Mouse (Mus musculus) layer of hippocampus, adult 9-11 months (tissue): ENCODE measurements at regions not wholly inside any gene's neighbourhood (a gene's known extent, or its start where the extent isn't known, plus 50 kb on each side); places are given as distances from the start of the nearest gene placed in this dataset.
"Not testable (repeated sequence)": the region's sequence is repeated elsewhere in the genome, so short reads cannot be mapped to it uniquely, and the experiment has no call there.

Experiments
- DNase-seq: peaks from one replicate; pipeline ENCODE4 v3.0.0; 2022

- DNase-seq, result peak; percentile 18
Observed at GRCm38 (mm10) chr17:81319605-81320004, 122.0 kb upstream of the Gm11096 start.

GRCm38 (mm10) chr17:81316655-81317054 is 124.9 kb upstream of the Gm11096 start:
- no peak for DNase-seq

DNA sequence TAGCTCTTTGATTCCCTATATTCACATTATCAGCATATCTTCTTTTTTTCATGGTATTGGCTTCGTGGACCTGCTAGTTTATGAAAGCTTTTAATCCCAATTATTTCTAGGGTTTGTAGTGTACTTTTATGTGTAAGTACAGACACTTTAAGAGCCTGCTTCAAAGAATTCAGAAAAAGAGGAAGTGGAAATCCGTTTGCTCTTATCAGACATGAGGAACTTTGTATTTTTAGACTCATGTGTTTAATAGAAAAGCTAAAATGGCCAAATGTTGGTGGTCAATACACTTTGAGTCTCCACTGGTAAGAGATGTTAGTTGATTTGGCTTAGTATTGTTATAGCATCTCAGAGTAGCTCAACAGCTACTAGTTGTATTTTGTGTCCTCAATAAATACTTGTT is 135.7 kb upstream of the Gm11096 start:
- DNase-seq, result no peak

DNA sequence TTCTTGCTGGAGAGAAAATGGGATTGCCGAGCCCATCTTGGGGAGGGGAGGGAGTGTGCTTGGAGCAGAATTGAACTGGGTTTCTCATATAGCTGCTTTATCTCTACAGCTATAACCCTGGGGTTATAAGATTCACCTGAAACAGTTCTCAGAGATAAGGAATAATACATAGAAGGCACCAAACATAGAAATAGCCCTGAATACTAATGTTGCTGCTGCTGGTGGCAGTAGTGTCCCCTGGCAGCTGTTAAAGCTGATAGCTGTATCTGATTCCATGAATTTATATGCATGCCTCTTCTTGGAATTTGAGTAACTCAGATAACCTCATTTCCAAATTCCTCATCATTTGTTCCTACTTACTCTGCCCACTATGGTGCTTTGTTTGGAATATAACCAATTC is 137.0 kb upstream of the Gm11096 start:
- DNase-seq, result no peak

- no peak for DNase-seq
Observed at GRCm38 (mm10) chr17:81302490-81302889, 139.1 kb upstream of the Gm11096 start.

DNA sequence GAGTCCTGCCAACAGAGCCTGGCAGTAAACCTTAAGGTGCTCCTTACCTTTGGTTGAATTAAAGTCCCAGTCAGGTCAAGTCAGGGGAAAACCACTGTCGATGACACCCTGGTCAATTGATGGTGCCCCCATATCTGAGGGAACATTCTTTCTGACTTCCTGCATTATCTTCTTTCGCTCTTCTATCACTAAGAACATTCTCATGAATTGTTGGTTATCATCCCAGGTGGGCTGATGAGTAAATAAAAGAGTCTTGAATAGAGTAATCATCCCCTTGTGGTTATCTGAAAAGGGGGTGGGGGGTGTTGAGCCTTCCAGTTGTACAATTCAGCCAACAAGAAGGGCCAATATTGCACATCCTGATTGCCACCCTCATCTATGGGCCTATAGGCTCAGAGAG is 149.7 kb upstream of the Gm11096 start:
- DNase-seq, result no peak

GRCm38 (mm10) chr17:81282543-81282942 is 159.0 kb upstream of the Gm11096 start:
- no peak for DNase-seq

DNA sequence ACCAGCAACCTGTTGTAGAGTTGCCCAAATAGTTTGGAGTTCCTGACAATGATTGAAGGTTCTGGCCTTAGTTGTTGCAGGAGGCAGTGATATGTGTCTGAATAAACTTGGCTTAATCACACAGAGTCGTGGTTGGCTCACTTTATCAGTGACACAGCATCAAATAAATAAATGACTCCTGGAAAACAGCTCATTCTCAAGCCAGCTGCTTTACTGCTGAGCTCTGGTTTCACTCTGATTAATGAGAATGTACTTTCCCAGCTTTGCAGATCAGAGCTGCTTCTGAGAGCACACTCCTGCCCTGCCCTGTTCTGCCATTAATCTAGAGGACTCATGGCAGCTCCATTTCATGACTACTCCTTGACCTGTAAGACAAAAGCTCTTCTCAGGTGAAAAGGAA is 171.3 kb upstream of the Gm11096 start:
- DNase-seq, result no peak

GRCm38 (mm10) chr17:81261957-81262356 is 179.6 kb upstream of the Gm11096 start:
- DNase-seq, result no peak

GRCm38 (mm10) chr17:81260036-81260435 is 181.5 kb upstream of the Gm11096 start:
- peak; percentile 27 for DNase-seq

DNA sequence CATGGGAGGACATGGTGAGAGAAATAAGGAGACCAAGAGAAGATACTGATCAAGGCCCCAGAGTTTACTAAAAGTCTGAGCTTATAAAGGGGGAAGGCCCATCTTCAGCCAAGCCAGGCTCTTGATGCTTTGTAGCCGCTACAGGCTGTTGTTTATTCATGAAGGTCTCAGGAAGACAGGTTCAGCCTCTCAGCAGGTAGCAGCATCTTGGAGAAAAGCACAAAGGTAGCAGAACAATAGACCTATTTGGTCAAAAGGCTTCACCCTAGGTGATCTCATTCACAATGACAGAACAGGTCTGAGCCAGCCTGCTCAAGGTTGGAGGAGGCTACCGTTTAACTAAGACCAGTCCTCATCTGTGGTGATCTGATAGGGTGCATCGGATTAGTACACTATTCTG is 185.5 kb upstream of the Gm11096 start:
- no peak for DNase-seq

- peak; percentile 65 for DNase-seq
Observed at GRCm38 (mm10) chr17:81250748-81251147, 185.9 kb upstream of the Thumpd2 start.

DNA sequence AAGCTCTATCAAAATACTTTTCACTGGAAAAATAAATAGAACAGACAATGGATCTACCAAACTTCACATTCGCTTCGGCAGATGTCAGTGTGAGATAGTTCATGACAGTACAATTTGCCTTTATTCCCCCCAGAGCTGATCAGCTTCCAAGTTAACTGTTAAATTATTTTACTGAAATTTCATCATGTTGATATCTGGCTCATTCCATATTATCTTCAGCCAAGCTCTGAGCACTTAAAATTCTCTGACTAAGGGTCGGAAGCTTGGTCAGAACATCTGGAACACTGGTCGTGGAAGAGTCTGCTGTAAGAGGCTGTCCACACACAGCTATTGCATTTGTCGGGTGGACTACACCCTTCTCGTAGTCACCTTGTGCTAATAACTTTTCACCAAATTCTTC is 181.3 kb upstream of the Thumpd2 start:
- DNase-seq, result no peak

DNA sequence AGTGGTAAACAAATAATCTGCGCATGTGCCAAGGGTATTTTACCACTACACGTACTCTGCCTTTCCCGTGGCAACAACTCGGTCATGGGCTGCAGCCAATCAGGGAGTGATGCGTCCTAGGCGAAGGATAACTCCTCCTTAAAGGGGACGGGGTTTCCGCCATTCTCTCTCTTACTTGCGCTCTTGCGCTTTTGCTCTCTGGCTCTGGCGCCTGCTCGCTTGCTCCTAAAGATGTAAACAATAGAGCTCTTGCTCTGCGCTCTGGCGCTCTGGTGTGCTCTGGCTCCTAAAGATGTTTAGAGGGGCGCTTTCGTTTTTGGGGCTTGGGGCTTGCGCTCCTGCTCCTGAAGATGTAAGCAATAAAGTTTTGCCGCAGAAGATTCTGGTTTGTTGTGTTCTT is 166.9 kb upstream of the Thumpd2 start:
- not testable (repeated sequence) for DNase-seq

- DNase-seq, result no peak
Observed at GRCm38 (mm10) chr17:81225281-81225680, 160.4 kb upstream of the Thumpd2 start.

GRCm38 (mm10) chr17:81221436-81221835 is 156.6 kb upstream of the Thumpd2 start:
- DNase-seq, result no peak

DNA sequence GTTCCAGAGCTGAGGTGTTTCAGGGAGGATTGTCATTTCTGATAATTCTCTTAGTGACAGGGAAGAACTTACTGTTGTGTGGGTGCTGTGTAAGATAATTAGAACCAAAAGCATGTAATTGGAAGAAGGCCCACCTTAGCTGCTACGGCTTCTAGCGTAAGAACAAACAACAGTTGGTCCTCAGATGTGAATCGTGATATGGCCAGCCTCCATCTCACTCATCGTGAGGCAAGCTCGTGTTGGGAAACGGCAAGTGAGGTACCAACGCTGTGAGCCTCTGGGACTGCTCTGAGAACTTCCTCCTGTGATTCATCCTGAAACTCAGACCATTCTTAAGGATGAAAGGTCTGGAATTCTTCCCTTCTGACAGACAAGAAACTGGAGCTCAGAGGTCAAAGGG is 150.0 kb upstream of the Thumpd2 start:
- DNase-seq, result peak; percentile 55

DNA sequence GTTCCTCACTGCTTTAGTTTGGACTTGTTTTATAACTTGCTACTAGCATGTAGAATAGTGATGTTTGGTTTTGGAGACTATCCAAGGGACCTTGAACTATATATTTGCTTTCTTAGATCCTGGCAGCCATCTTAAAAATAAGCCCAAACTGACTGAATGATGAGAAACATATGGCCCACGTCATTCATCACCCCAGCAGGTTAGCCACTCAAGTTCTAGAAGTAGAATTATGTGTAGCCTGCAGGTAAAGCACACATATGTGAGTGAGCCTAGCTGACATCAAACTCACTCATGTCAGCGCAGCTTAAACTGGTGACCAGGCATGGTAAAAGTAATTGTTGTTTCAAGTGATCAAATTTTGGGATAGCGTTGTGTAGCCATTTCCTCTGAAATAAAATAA is 147.2 kb upstream of the Thumpd2 start:
- no peak for DNase-seq

DNA sequence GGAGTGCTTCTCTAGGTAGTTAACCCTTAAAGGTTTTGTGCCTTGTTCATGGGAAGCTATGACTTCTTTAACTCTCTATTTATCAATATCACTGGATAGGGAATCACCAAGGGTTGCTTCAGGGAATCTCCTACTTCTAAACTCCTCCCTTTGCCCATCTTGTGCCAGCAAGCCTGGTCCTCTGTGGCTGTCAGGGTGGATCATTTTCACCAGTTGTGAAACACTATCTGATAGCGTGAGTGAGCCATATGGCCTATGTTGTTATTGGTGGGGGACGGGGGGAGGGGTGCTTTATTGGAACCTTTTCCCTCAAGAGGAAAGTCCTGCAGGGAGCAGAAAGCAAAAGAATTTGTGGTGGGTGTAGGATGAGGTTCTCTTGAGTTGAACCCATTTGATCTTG is 145.5 kb upstream of the Thumpd2 start:
- DNase-seq, result no peak

DNA sequence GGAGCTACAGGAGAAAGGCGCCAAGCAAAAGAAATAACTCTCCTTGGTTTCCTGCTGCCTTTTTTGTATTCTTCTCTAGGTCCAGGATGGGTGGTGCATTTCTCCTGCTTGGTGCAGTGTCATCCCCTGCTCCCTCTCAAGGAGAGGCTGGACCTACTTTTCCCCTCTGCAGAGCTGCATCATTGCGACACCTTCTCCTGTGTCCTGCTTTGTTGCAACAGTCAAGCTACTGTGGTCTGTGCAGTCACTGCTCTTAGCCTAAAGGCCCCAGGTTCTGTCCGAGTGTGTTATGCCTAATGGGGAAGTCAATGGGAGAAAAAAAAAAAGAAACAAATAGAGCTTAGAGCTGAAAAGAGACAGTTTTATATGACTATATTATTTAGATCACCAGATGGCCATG is 144.4 kb upstream of the Thumpd2 start:
- DNase-seq, result no peak

- DNase-seq, result no peak
Observed at GRCm38 (mm10) chr17:81201052-81201451, 136.2 kb upstream of the Thumpd2 start.

DNA sequence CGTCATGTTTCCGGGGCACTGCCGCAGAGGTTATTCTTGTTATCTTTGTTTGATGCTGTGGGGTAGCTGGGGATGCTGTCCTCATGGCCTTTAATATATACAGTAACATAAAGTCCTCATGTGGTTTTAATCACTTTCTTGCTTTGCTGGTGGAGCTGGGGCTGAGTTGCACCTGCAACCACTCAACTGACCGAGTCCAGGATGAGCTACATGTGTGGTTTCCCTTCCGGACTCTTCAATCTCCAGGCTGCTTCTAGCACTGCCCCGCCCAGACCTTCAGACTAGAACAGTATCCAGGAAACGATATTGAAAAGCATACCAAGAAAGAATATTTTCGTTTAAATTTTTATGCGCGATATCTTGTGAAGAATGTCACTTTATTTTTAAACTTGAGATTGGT is 129.1 kb upstream of the Thumpd2 start:
- DNase-seq, result no peak

DNA sequence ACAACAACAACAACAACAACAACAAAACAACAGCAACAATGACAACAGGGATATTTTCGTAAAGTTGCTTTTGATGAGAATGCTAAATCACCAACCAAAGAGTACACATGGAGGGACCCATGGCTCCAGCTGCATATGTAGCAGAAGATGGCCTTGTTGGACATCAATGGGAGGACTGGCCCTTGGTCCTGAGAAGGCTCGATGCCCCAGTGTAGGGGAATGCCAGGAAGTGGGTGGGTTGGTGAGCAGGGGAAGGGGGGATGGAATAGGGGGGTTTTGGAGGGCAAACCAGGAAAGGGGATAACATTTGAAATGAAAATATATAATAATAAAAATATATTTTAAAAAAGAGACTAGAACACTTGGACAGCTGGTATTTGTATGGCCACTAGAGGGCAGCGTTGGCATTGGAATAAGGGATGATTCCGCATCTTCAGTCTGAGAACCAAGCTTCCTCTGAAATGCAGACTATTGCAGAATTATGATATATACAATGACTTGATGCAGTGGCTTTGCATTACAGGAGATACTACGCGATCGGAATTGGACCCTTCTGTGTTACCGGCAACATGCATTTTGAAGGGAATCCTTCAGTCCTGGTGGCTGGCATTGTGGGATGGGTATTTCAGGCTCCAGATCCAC is 128.5 kb upstream of the Thumpd2 start:
- DNase-seq, result peak; percentile 32

DNA sequence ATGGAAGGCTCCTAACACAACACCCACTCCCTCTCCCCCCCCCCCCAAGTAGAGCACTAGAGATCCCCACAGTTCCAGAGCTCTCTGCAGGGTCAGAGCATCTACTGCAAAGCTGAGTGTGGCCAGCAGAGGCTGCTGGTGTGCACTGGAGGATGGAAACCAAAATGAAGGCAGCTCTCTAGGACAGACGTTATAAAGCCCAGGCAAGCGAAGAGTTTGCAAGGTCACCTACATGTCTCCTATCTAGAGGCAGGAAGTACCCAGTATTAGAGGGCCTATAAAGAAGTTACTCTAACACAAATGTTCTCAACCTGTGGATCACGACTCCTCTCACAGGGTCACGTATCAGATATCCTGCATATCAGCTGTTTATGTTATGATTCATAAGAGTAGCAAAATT is 125.1 kb upstream of the Thumpd2 start:
- DNase-seq, result peak; percentile 33

GRCm38 (mm10) chr17:81185685-81186084 is 120.8 kb upstream of the Thumpd2 start:
- DNase-seq, result no peak
